Mouse (Mus musculus) erythroblast, embryonic 14.5 days (primary cell): Measurements from ENCODE around the gene Ugt1a6a. TPM values are rescaled to one million over a fixed set of nuclear protein-coding genes. Genes with fewer than 3 reads are reported as not detected.
"Not testable (repeated sequence)": the region's sequence is repeated elsewhere in the genome, so short reads cannot be mapped to it uniquely, and the experiment has no call there.

Source experiments
- H3K27me3 ChIP-seq: 2 replicates; pipeline ENCODE4 v1.6.1; 2012; ENCODE audit warnings: inconsistent platforms; ENCODE audit not compliant: control insufficient read depth
- H3K36me3 ChIP-seq: 2 replicates; pipeline ENCODE4 v1.6.1; 2012; ENCODE audit warnings: mild to moderate bottlenecking, inconsistent platforms; ENCODE audit not compliant: control insufficient read depth
- H3K4me1 ChIP-seq: 2 replicates; pipeline ENCODE4 v1.6.1; 2012; ENCODE audit warnings: inconsistent platforms; ENCODE audit not compliant: control insufficient read depth
- H3K4me3 ChIP-seq: replicated peaks from 2 replicates; pipeline ENCODE3; 2012; ENCODE audit warnings: moderate library complexity, mild to moderate bottlenecking, inconsistent platforms
- H3K9me3 ChIP-seq: 2 replicates; pipeline ENCODE4 v1.6.1; 2012; ENCODE audit warnings: low read length, inconsistent platforms, mixed read lengths; ENCODE audit not compliant: control insufficient read depth
- GATA1 ChIP-seq: IDR thresholded peaks from 2 replicates; pipeline ENCODE4 v1.6.1; 2012; ENCODE audit warnings: low read length, inconsistent platforms, mixed read lengths
- TAL1 ChIP-seq: IDR thresholded peaks from 3 replicates; pipeline ENCODE4 v1.6.1; 2012; ENCODE audit warnings: low read length, inconsistent platforms, mixed read lengths
- polyA plus RNA-seq: library from polyadenylated mRNA; stranded (reverse); fragments of >175 nt; gene quantifications from 2 replicates; pipeline ENCODE4 v1.2.3, GENCODE M21; 2012

Ugt1a6a gene
- polyA plus RNA-seq, 1 experiment: not detected

DNA sequence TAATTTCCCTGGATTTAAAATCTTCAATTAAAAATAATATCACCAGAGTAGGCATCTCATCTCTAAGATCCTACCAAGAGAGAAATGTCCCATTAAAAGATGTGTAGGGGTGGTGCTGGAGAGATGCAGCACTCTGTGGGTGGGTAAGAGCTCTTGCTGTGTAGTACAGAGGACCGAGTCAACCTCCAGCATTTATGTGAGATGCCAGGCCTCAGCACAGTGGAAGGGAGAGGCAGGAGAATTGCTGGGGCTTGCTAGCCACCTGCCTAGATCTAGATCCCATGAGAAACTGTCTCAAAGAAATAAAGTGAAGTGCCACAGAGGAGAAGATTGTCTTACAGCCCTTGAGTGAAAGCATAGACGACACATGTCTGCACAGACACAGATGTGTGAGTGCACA, 81.9 kb downstream of the Ugt1a6a start:
- no peak for TF ChIP-seq TAL1
- no peak for TF ChIP-seq GATA1
- peaks cover 3% of the 10 kb centered on the region; the same call in 1 of the 2 replicates for H3K4me1 ChIP-seq

DNA sequence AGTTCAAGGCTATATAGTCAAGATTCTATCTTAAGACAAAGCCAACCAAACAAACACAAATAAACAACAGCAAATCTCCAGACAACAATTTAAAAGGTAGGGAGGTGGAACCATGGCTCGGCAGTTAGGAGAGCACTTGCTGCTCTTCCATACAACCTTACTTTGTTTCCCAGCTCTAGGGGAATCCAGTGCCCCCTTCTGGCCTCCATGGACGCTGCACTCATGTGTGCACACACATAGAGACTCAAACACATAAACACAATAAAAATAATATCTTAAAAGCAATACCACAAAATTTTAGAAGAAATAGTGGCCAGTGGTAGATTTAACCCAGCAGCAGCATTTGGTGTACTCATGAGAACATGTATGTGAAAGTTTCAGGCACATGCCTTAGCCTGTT, 82.5 kb downstream of the Ugt1a6a start:
- Histone ChIP-seq H3K4me1 (peaks cover 3% of the 10 kb centered on the region; the same call in 1 of the 2 replicates), H3K36me3 (no peaks in the 10 kb centered on the region), H3K4me3 (no peak overlapping the region), H3K27me3 (no peaks in the 10 kb centered on the region), H3K9me3 (peaks cover 16% of the 10 kb centered on the region)
- TF ChIP-seq GATA1 (no peak), TAL1 (no peak)

More for the DNA sequence above, 81.9 kb downstream of the Ugt1a6a start:
- Histone ChIP-seq H3K27me3 (no peaks in the 10 kb centered on the region), H3K36me3 (no peaks in the 10 kb centered on the region), H3K9me3 (peaks cover 21% of the 10 kb centered on the region), H3K4me3 (no peak overlapping the region)

DNA sequence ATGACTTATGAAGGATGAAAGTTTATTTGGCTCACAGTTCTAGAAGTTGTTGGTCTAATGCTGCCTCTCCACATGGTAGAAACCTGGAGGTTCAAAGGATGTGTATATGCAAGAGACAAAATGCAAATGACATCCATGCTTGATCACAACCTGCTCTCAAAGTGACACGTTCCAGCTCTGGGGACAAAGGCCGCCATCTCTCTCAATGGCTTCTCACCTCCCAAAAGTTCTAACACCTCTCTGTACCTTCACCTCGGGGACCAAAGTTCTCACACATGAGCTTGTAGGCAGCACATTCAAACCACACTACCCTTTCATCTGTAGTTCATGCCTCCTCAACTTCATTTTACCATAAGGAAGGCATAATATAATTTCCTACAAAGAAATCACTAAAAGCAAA, 83.0 kb downstream of the Ugt1a6a start:
- Histone ChIP-seq H3K27me3 (no peaks in the 10 kb centered on the region), H3K36me3 (no peaks in the 10 kb centered on the region), H3K9me3 (peaks cover 16% of the 10 kb centered on the region), H3K4me3 (no peak overlapping the region), H3K4me1 (peaks cover 3% of the 10 kb centered on the region; the same call in 1 of the 2 replicates)
- TF ChIP-seq GATA1: no peak
- TF ChIP-seq TAL1: no peak

DNA sequence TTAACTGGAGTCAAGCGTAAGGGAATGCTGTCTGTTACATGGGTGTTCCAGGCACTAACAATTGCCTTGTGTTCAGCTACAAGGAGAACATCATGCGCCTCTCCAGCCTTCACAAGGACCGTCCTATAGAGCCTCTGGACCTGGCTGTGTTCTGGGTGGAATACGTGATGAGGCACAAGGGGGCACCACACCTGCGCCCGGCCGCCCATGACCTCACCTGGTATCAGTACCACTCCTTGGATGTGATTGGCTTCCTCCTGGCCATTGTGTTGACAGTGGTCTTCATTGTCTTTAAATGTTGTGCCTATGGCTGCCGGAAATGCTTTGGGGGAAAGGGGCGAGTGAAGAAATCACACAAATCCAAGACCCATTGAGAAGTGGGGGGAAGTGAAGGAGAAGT, 83.4 kb downstream of the Ugt1a6a start:
- no peak overlapping the region for H3K4me3 ChIP-seq
- TF ChIP-seq TAL1: no peak

DNA sequence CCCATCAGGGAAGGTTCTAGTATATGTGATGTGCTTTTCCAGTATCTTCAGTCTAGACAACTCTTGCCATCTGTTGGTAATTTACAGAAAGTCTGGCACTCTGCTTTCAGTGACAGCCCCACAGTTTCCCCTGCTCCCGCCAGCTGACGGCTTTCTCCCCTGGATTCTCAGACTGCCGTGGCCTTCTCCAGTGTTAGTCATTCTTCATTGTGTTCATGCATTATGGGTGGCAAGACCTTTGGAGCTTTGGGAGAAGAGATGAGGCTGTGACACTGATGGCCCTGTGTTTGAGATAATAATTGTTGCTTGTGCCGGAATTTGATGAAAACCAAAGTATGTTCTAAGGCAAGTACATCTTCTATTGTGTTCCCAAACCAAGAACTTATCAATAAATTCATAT, 84.0 kb downstream of the Ugt1a6a start:
- Histone ChIP-seq H3K9me3 (peaks cover 16% of the 10 kb centered on the region), H3K4me1 (peaks cover 3% of the 10 kb centered on the region; the same call in 1 of the 2 replicates), H3K36me3 (no peaks in the 10 kb centered on the region), H3K4me3 (no peak overlapping the region), H3K27me3 (no peaks in the 10 kb centered on the region)
- TF ChIP-seq TAL1 (no peak), GATA1 (no peak)

More for the DNA sequence above, 83.4 kb downstream of the Ugt1a6a start:
- H3K27me3 ChIP-seq: no peaks in the 10 kb centered on the region
- no peaks in the 10 kb centered on the region for H3K36me3 ChIP-seq
- peaks cover 16% of the 10 kb centered on the region for H3K9me3 ChIP-seq
- peaks cover 3% of the 10 kb centered on the region; the same call in 1 of the 2 replicates for H3K4me1 ChIP-seq

DNA sequence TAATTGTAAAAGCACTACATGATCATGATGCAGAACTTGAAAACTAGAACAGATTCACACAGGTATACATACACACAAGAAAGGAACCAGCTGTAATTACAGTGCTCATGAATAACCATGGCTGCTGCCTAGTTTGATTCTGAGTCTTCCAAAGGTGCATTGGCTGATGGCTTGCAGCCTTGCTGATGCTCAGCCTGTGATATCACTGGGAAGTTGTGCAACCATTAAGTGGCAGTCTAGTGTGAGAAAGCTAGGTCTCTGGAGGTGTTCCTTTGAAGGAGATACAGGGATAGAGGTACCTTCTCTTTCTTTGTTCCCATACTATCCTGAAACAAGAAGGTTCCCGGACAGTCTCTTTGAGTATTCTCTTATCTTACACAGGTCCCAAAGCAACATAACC, 84.4 kb downstream of the Ugt1a6a start:
- Histone ChIP-seq H3K27me3 (no peaks in the 10 kb centered on the region), H3K9me3 (peaks cover 14% of the 10 kb centered on the region), H3K36me3 (no peaks in the 10 kb centered on the region), H3K4me1 (no peaks in the 10 kb centered on the region), H3K4me3 (no peak overlapping the region)
- no peak for TF ChIP-seq GATA1

DNA sequence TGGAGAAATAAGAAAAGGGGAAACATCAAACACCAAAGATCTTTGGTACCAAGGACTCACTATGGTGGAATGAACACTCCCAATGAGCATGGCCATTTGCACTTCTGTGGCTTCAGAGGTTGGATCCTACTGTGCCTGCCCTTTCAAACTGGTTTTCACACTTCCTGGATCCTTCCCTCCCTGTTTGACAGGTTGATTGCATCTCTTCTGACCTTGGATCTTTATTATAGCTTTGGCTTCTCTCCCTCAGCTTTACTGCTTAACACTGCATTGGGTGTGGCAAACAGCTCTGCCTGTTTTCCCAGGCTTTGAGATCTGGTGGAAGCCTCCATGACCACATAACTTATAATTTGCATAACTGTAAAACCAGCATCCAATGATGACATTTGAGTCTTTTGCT, 85.7 kb downstream of the Ugt1a6a start:
- Histone ChIP-seq H3K36me3 (no peaks in the 10 kb centered on the region), H3K27me3 (no peaks in the 10 kb centered on the region), H3K9me3 (peaks cover 14% of the 10 kb centered on the region), H3K4me1 (no peaks in the 10 kb centered on the region), H3K4me3 (no peak overlapping the region)
- no peak for TF ChIP-seq TAL1
- TF ChIP-seq GATA1: no peak

DNA sequence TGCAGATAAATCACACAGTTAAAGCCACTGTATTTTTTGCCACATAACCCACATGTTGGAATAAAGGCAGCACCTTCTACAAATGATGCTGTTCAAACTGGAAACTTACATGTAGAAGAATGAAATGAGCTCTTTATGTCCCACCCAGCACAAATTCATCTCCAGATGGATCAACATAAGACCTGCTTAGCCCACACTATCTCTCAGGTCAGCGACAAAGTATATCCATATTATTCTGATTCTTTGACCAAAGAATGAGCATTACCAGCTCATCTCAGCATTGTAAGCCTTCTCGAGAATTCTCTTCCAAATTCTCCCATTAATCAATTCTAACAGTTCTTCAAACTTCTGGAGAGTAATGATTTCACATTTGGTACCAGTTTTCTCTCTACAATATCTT, 87.6 kb downstream of the Ugt1a6a start:
- Histone ChIP-seq H3K27me3 (no peaks in the 10 kb centered on the region), H3K4me3 (no peak overlapping the region), H3K4me1 (no peaks in the 10 kb centered on the region), H3K9me3 (peaks cover 15% of the 10 kb centered on the region), H3K36me3 (no peaks in the 10 kb centered on the region)
- TF ChIP-seq GATA1: no peak
- no peak for TF ChIP-seq TAL1

DNA sequence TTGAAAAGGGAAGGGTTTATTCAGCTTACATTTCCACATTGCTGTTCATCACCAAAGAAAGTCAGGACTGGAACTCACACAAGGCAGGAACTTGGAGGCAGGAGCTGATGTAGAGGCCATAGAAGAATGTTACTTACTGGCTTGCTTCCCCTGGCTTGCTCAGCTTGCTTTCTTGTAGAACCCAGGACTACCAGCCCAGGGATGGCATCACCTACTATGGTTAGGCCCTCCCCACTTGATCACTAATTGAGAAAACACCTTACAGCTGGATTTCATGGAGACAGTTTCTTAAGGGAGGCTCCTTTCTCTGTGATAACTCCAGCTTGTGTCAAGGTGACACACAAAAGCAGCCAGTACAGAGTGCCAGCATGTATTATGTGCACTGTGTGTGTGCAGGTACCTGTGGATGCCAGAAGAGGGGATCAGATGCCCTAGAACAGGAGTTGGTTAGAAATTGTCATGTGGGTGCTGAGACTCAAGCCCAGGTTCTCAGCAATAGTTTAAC, 88.5 kb downstream of the Ugt1a6a start:
- not testable (repeated sequence) for H3K4me3 ChIP-seq, H3K36me3 ChIP-seq, H3K4me1 ChIP-seq, H3K27me3 ChIP-seq
- peaks cover 15% of the 10 kb centered on the region for H3K9me3 ChIP-seq

DNA sequence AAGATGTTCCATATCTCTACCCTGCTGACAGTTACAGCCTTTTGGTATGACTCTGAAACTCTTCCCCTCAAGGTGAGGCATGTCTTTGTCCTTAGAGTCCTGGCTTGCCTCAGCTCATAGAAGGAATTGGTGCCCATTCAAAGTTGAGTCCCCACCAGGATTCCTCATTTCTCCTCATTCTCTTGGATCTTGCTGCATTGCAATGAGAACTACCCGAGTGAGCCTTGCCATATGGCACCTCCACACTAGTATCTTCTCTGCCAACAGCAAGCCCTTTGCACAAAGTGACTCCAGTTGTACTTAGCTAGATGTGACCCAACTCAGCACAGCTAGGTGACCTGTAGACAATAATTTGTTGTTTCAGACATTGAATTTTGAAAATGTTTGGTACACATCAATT, 89.0 kb downstream of the Ugt1a6a start:
- no peaks in the 10 kb centered on the region for H3K27me3 ChIP-seq
- no peaks in the 10 kb centered on the region for H3K36me3 ChIP-seq
- TF ChIP-seq TAL1 (no peak), GATA1 (no peak)
- peaks cover 3% of the 10 kb centered on the region for H3K4me1 ChIP-seq
- no peak overlapping the region for H3K4me3 ChIP-seq
- H3K9me3 ChIP-seq: peaks cover 18% of the 10 kb centered on the region
